Mouse (Mus musculus) T-cell, adult 2 months (primary cell): ENCODE data around the gene Fign.

Source experiments
- DNase-seq: peaks from one replicate; pipeline ENCODE4 v3.0.0; 2022; ENCODE audit warnings: low spot score

Gene Fign

DNA sequence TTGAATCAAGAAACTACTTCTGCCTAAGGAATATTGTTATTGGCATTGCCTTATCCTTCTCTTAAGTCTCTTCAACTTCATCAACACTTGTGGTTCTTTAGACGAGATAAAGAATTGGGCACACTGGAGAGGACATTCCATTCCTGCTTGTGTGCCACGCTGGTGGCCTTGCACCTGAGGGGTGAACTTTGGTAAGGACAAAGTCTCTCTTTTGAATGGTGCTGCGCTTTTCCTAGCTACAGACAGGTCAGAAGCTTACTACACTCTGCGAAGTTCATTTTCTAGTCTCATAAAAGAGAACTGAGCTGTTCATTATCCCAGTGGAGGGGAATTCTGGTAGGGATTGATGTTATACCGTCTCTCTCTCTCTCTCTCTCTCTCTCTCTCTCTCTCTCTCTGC is 38.4 kb downstream of the Fign start:
- DNase-seq: no peak

DNA sequence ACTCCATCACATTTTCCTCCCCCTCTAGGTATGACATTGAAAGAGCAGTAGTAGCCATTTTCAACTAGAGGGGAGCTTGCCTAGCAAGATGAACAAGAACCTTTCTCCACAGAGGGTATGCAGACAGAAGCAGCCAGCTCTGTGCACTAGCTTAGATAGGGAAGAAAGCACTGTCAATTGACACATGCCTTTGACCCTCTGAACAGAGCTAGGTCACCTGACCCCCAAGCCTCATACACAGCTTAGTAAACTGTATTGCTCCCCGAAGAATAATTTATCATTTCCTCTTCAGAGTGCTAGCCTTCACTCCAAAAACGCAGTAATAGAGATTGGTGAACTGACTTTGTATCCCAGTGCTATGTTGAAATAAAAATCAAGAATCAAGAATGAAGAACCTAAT is 49.7 kb downstream of the Fign start:
- no peak for DNase-seq

GRCm38 (mm10) chr2:64043099-64043498 is 54.7 kb downstream of the Fign start:
- no peak for DNase-seq

GRCm38 (mm10) chr2:64035393-64035792 is 62.4 kb downstream of the Fign start:
- no peak for DNase-seq

- DNase-seq: no peak
Measured at GRCm38 (mm10) chr2:64033871-64034270, 64.0 kb downstream of the Fign start.

- DNase-seq: no peak
Measured at GRCm38 (mm10) chr2:64025961-64026360, 71.9 kb downstream of the Fign start.

- DNase-seq: no peak
Measured at GRCm38 (mm10) chr2:63994304-63995023, 103.4 kb downstream of the Fign start.

DNA sequence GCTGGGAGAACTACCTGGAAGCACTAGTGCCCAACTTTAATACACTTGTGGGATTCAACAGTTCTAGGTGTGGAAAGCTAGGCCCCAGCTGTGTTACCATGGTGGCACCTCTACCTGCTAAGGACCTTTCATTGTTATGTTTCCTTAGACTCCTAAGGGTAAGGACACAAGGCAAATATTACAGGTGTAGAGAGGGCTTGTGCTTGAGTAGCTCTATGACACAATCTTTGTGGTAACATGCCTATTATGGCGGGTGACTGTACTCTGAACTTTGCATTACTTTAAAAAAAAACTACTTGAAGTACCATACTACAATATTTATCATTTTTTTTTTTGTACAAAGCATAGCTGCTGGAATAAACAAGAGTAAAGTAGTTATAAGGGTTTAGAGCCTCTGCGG is 112.4 kb downstream of the Fign start:
- DNase-seq: no peak

DNA sequence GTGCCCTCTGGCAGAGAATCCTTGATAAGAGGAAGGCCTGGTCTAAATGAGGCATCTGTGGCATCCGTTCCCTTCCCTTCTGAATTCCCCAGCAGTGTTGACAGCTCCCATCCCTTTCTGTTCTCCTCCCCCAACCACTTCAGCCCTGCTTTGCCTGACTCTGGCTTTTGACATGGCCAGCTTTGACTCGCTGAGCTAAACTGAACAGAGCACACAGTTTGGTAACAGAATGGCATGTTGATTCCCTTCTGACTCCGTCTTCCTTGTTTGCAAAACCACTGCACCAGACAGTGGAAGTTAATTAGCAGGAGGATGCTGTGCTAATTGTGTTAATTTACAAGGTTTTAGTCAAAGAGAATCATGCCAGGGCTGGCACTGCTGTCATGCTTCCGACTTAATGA is 115.5 kb downstream of the Fign start:
- DNase-seq: no peak

DNA sequence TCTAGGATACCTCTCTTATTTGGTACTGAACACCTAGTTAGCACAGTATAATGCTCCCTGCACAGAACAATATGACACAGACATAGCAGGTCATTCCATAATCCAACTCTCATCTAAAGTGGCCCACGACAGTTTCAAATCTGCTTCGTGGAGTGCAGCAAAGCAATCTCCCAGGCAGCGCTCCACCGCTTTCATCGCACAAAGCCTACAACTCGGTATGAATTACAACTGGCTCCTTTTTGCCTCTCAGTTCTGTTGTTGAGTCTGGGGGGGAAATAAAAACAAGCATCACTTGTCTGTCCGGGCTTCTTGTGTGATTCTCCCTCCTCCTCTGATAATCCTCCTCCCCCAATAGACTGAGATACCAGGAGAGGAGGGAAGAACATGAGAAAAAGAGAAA is 116.4 kb downstream of the Fign start:
- DNase-seq: no peak

DNA sequence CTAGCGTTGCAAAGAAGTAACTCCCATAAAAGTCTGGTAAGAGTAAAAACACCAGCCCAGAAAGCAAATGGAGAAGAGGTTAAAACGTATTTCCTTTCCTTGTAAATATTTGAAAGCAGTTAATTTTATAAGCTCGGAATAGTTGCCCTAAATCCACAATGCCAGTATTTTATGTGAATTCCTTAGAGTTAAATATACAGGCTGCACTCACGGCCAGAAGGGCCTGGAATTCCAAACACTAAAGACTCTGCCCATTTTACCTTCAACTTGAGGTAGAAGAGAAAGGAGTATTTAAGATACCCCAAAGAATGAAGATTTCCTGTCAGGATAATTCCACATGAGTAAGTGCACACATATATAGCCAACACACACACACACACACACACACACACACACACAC is 128.2 kb downstream of the Fign start:
- no peak for DNase-seq

- DNase-seq: no peak
Measured at GRCm38 (mm10) chr2:63931041-63931440, 166.8 kb downstream of the Fign start.

DNA sequence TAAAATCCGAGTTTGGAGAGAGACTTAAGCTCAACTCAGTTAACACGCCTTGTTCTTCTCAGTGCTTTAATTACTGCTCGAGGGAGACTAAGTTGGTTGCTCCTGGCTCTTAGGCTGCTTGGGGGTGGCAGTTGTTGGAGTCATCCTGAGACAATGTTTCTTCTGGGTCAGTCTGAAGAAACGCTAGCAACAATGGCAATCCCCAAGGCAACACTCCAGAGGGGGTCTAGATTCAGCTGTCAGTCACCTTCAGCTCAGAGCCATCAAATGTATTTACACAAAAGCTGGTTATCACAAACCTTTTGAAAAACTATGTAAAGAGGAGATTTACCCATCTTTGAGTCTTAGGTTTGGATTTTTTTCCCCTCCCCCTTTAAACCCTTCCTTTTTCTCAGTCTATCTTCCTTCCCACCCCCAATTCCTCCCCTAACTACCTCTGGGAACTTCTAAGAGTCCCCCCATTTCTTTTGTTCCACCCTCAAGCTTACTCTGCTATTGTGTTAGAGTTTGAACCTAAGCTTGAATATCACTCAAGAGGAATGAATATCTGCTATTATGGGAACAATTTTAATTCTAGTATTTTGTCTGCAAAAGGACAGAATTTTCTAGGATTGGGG is 171.2 kb downstream of the Fign start:
- no peak for DNase-seq

DNA sequence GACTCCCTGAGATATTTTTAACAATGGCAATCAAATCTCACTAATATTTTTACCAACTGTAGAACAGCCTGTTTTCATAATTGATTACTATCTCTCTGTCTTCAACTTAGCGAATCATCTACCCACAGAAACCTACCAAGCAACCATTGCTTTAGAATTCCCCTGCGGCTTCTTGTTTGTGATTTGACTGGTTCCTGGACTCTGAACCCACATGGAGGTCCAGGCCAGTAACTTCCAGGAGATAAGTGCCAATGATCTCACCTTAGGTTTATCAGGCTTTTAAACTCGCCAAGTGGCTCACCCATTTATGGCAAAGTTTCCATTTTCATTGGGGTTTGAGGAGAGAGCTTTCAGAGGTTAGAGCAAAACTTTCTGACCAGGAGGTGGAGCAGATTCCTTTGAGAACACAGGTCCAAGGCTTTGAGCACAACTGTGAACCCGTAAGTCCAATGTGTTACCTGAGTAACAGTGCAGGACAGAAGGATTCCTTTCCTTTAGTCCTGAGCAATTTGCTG is 172.1 kb downstream of the Fign start:
- DNase-seq: no peak
